Mouse (Mus musculus): ENCODE measurements around the gene Klhl24. TPM values are rescaled to one million over a fixed set of nuclear protein-coding genes. Genes with fewer than 3 reads are reported as not detected.
"Not testable (repeated sequence)": the region's sequence is repeated elsewhere in the genome, so short reads cannot be mapped to it uniquely, and the experiment has no call there.

Klhl24 gene
- polyA plus RNA-seq, 1 experiment from 2014 or later, result 38.8 TPM

GRCm38 (mm10) chr16:20097711-20098374, 501 bp downstream of the Klhl24 start:
- Histone ChIP-seq H3K36me3 (0 out of 2 replicates have a peak, but pooled peaks cover 4% of the 10 kb centered on the region), H3K4me3 (replicated peaks) (peak overlapping the region; percentile 97), H3K27me3 (replicated peaks) (no peaks in the 10 kb centered on the region), H3K9ac (replicated peaks) (peak overlapping the region; percentile 99), H3K27ac (replicated peaks) (peak overlapping the region; percentile 97), H3K4me2 (peak overlapping the region; percentile 61), H3K4me1 (peaks cover 5% of the 10 kb centered on the region), H3K9me3 (replicated peaks) (no peaks in the 10 kb centered on the region)
- peak; percentile 89 for ATAC-seq (ENCODE audit: low FRiP score)
- under 1% methylated on average over 59 of the region's 61 CpGs for WGBS

- no peak for ATAC-seq (ENCODE audit: low FRiP score)
- Histone ChIP-seq H3K9ac (replicated peaks) (peak overlapping the region; percentile 99), H3K27me3 (replicated peaks) (no peaks in the 10 kb centered on the region), H3K4me1 (peaks cover 5% of the 10 kb centered on the region), H3K4me2 (peak overlapping the region; percentile 61), H3K27ac (replicated peaks) (peak overlapping the region; percentile 97), H3K4me3 (replicated peaks) (peak overlapping the region; percentile 97), H3K9me3 (replicated peaks) (no peaks in the 10 kb centered on the region), H3K36me3 (peaks cover 8% of the 10 kb centered on the region)
- 6% methylated on average over 4 of the region's 4 CpGs for WGBS
Observed at GRCm38 (mm10) chr16:20098375-20098727, 1.0 kb downstream of the Klhl24 start.

- H3K27me3 ChIP-seq (replicated peaks), result no peaks in the 10 kb centered on the region
Observed at GRCm38 (mm10) chr16:20098866-20099629, 1.7 kb downstream of the Klhl24 start.

GRCm38 (mm10) chr16:20106996-20107395, 9.7 kb downstream of the Klhl24 start:
- Histone ChIP-seq H3K36me3 (peaks cover 69% of the 10 kb centered on the region), H3K27me3 (replicated peaks) (no peaks in the 10 kb centered on the region), H3K4me2 (no peak overlapping the region), H3K4me1 (peaks cover 20% of the 10 kb centered on the region), H3K4me3 (replicated peaks) (no peak overlapping the region), H3K9ac (replicated peaks) (no peak overlapping the region), H3K9me3 (replicated peaks) (0 out of 2 replicates have a peak, but pooled peaks cover 7% of the 10 kb centered on the region), H3K27ac (replicated peaks) (no peak overlapping the region)
- no peak for ATAC-seq (ENCODE audit: low FRiP score)
- WGBS, result 95% methylated on average over 8 of the region's 8 CpGs

More at GRCm38 (mm10) chr16:20098866-20099629, 1.7 kb downstream of the Klhl24 start:
- Histone ChIP-seq H3K36me3 (peaks cover 15% of the 10 kb centered on the region), H3K9ac (replicated peaks) (no peak overlapping the region), H3K4me2 (peak overlapping the region; percentile 61), H3K4me1 (peaks cover 5% of the 10 kb centered on the region), H3K27ac (replicated peaks) (no peak overlapping the region), H3K9me3 (replicated peaks) (0 out of 2 replicates have a peak, but pooled peaks cover 6% of the 10 kb centered on the region), H3K4me3 (replicated peaks) (peak overlapping the region; percentile 97)
- no peak for ATAC-seq (ENCODE audit: low FRiP score)
- 96% methylated on average over 6 of the region's 6 CpGs for WGBS

GRCm38 (mm10) chr16:20108961-20109360, 11.6 kb downstream of the Klhl24 start:
- ATAC-seq (ENCODE audit: low FRiP score), result no peak
- no peak overlapping the region for H3K4me3 ChIP-seq (replicated peaks)
- WGBS, result 94% methylated on average over 6 of the region's 6 CpGs
- 0 out of 2 replicates have a peak, but pooled peaks cover 2% of the 10 kb centered on the region for H3K9me3 ChIP-seq (replicated peaks)
- no peak overlapping the region for H3K9ac ChIP-seq (replicated peaks)
- peaks cover 24% of the 10 kb centered on the region for H3K4me1 ChIP-seq
- peaks cover 61% of the 10 kb centered on the region for H3K36me3 ChIP-seq
- H3K27ac ChIP-seq (replicated peaks), result no peak overlapping the region
- H3K27me3 ChIP-seq (replicated peaks), result no peaks in the 10 kb centered on the region
- no peak overlapping the region for H3K4me2 ChIP-seq

- WGBS, result 71% methylated on average over 2 of the region's 2 CpGs
- peak; percentile 46; the same call in 1 of the 2 replicates for ATAC-seq (ENCODE audit: low FRiP score)
- Histone ChIP-seq H3K9ac (replicated peaks) (no peak overlapping the region), H3K27ac (replicated peaks) (no peak overlapping the region), H3K27me3 (replicated peaks) (no peaks in the 10 kb centered on the region), H3K4me1 (peaks cover 25% of the 10 kb centered on the region), H3K4me3 (replicated peaks) (no peak overlapping the region), H3K4me2 (no peak overlapping the region), H3K36me3 (peaks cover 54% of the 10 kb centered on the region), H3K9me3 (replicated peaks) (no peaks in the 10 kb centered on the region)
Observed at GRCm38 (mm10) chr16:20112649-20113048, 15.3 kb downstream of the Klhl24 start.

GRCm38 (mm10) chr16:20116069-20116468, 18.7 kb downstream of the Klhl24 start:
- peaks cover 13% of the 10 kb centered on the region for H3K4me1 ChIP-seq
- H3K27me3 ChIP-seq (replicated peaks), result no peaks in the 10 kb centered on the region
- H3K27ac ChIP-seq (replicated peaks), result no peak overlapping the region
- 88% methylated on average over 4 of the region's 4 CpGs for WGBS
- H3K4me3 ChIP-seq (replicated peaks), result no peak overlapping the region
- no peaks in the 10 kb centered on the region for H3K9me3 ChIP-seq (replicated peaks)
- no peak overlapping the region for H3K9ac ChIP-seq (replicated peaks)
- H3K4me2 ChIP-seq, result no peak overlapping the region
- H3K36me3 ChIP-seq, result peaks cover 49% of the 10 kb centered on the region
- no peak for ATAC-seq (ENCODE audit: low FRiP score)

GRCm38 (mm10) chr16:20126319-20126883, 29.1 kb downstream of the Klhl24 start:
- not testable (repeated sequence) for H3K27me3 ChIP-seq (replicated peaks); ATAC-seq (ENCODE audit: low FRiP score); H3K4me1 ChIP-seq; H3K9me3 ChIP-seq (replicated peaks); H3K9ac ChIP-seq (replicated peaks); H3K4me2 ChIP-seq; H3K4me3 ChIP-seq (replicated peaks); H3K27ac ChIP-seq (replicated peaks)
- peaks cover 42% of the 10 kb centered on the region for H3K36me3 ChIP-seq
- WGBS, result 86% methylated on average over 10 of the region's 10 CpGs

- no peak for ATAC-seq (ENCODE audit: low FRiP score)
- no peaks in the 10 kb centered on the region for H3K27me3 ChIP-seq (replicated peaks)
- H3K27ac ChIP-seq (replicated peaks), result no peak overlapping the region
- H3K4me3 ChIP-seq (replicated peaks), result no peak overlapping the region
- peaks cover 15% of the 10 kb centered on the region for H3K36me3 ChIP-seq
- H3K9ac ChIP-seq (replicated peaks), result no peak overlapping the region
- H3K4me1 ChIP-seq, result no peaks in the 10 kb centered on the region
- no peaks in the 10 kb centered on the region for H3K9me3 ChIP-seq (replicated peaks)
- no peak overlapping the region for H3K4me2 ChIP-seq
- WGBS, result 44% methylated on average over 2 of the region's 2 CpGs
Observed at GRCm38 (mm10) chr16:20130397-20130796, 33.1 kb downstream of the Klhl24 start.

- Histone ChIP-seq H3K9me3 (replicated peaks) (no peaks in the 10 kb centered on the region), H3K9ac (replicated peaks) (peak within 1 kb of the TSS; percentile 87), H3K27ac (replicated peaks) (peak within 1 kb of the TSS; percentile 98), H3K27me3 (replicated peaks) (no peaks in the 10 kb centered on the region), H3K4me2 (peak within 1 kb of the TSS; percentile 72), H3K36me3 (peaks cover 3% of the 10 kb centered on the region; the same call in 1 of the 2 replicates), H3K4me3 (replicated peaks) (peak within 1 kb of the TSS; percentile 69), H3K4me1 (peaks cover 22% of the 10 kb centered on the region)
- under 1% methylated on average over 91 of the region's 92 CpGs for WGBS
- ATAC-seq (ENCODE audit: low FRiP score), result peak; percentile 97
Observed at GRCm38 (mm10) chr16:20140772-20141531, 43.6 kb downstream of the Klhl24 start, which contains the start of gene Yeats2. Gene Yeats2 (plus strand): TSS chr16:20141063.

- H3K27ac ChIP-seq (replicated peaks), result no peak overlapping the region
- no peak overlapping the region for H3K9ac ChIP-seq (replicated peaks)
- ATAC-seq (ENCODE audit: low FRiP score), result no peak
- H3K9me3 ChIP-seq (replicated peaks), result no peaks in the 10 kb centered on the region
- H3K27me3 ChIP-seq (replicated peaks), result no peaks in the 10 kb centered on the region
- H3K4me2 ChIP-seq, result no peak overlapping the region
- 98% methylated on average over 3 of the region's 3 CpGs for WGBS
- H3K4me1 ChIP-seq, result peaks cover 22% of the 10 kb centered on the region
- H3K4me3 ChIP-seq (replicated peaks), result no peak overlapping the region
- H3K36me3 ChIP-seq, result peaks cover 3% of the 10 kb centered on the region; the same call in 1 of the 2 replicates
Observed at GRCm38 (mm10) chr16:20144568-20144967, 47.2 kb downstream of the Klhl24 start.

Measured in neural tube, embryonic 15.5 days (tissue).